ENCODE assay signal across 11 mouse cellular contexts in the genomic region with DNA sequence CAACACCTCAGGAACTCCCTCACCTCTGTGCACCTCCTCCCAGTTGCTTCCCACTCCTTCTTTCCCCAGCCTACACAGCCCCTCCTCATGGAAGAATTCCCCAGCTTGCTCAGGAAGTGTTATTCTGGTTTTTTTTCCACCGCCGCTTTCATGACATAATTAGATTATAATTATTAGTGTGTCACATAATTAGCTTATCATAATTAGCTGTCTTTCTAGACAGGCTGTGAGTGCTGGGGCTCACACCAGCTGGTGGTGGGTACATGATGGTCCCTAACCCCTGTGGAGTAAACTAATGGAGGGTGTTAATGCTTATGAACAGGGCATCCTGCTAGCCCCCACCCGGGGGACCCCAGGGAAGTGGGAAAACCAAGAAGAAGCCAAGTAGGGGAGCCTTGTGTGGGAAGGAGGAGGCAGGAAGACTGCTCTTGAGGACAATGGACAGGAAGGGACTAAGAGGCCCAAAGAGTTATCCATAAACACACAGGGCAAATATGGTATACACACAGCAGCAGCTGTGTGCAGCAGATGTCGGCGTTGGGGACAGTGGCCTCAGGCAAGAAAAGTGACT. TPM values are rescaled to one million over a fixed set of nuclear protein-coding genes. Genes with fewer than 3 reads are reported as not detected.
DNase-seq lines count a peak whose midpoint lies in the region; ATAC-seq and TF ChIP-seq lines count a peak whose summit lies in the region.
"Had no signal": no experiment of that assay in that cellular context is flagged by ENCODE, and none has a peak within 500 bp of the region (broad histone marks: within the 10 kb centered on the region; RNA-seq: fewer than 3 reads in every experiment).

No protein-coding gene starts in this region.

- H3K4me3 ChIP-seq in kidney, embryonic 16.5 days (ENCODE audit: low read length), result no peak overlapping the region
- no peak overlapping the region for H3K4me3 ChIP-seq in forebrain, postnatal 0 days (ENCODE audit: low read depth, low read length)
- no peak overlapping the region for H3K4me3 ChIP-seq in lung, embryonic 16.5 days (ENCODE audit: low read length)
- no peak overlapping the region for H3K4me3 ChIP-seq in stomach, embryonic 14.5 days (ENCODE audit: low read depth, low read length)

- H3K4me2 ChIP-seq in kidney, embryonic 16.5 days (replicated peaks; ENCODE audit: low read depth, low read length), result no peak overlapping the region
- no peak overlapping the region for H3K4me2 ChIP-seq in forebrain, postnatal 0 days (ENCODE audit: low read depth)
- H3K4me2 ChIP-seq in lung, embryonic 16.5 days (ENCODE audit: low read depth, low read length), result no peak overlapping the region
- no peak overlapping the region for H3K4me2 ChIP-seq in stomach, embryonic 14.5 days (replicated peaks; ENCODE audit: low read depth, low read length)

- H3K9me3 ChIP-seq in kidney, embryonic 16.5 days (ENCODE audit: low read length), result no peaks in the 10 kb centered on the region
- no peaks in the 10 kb centered on the region for H3K9me3 ChIP-seq in forebrain, postnatal 0 days (ENCODE audit: low read length)
- H3K9me3 ChIP-seq in lung, embryonic 16.5 days (ENCODE audit: control insufficient read depth, low read length), result no peaks in the 10 kb centered on the region
- no peaks in the 10 kb centered on the region for H3K9me3 ChIP-seq in stomach, embryonic 14.5 days (ENCODE audit: control insufficient read depth, low read depth, low read length)
- H3K9me3 ChIP-seq: G1E had no signal

- no peak overlapping the region for H3K9ac ChIP-seq in kidney, embryonic 16.5 days (replicated peaks; ENCODE audit: low read length)
- no peak overlapping the region for H3K9ac ChIP-seq in forebrain, postnatal 0 days
- no peak overlapping the region for H3K9ac ChIP-seq in lung, embryonic 16.5 days (ENCODE audit: low read length)
- H3K9ac ChIP-seq in stomach, embryonic 14.5 days (replicated peaks; ENCODE audit: low read depth, low read length), result no peak overlapping the region
- H3K9ac ChIP-seq: liver, embryonic 14.5 days had no signal

- peak; percentile 58; the same call in 1 of the 2 replicates for ATAC-seq in kidney, embryonic 16.5 days (ENCODE audit: low FRiP score, low TSS enrichment)
- peak; percentile 66 for ATAC-seq in forebrain, postnatal 0 days
- ATAC-seq in lung, embryonic 16.5 days (ENCODE audit: low read depth), result peak; percentile 89
- ATAC-seq in stomach, embryonic 14.5 days (ENCODE audit: insufficient number of reproducible peaks, insufficient read depth, low FRiP score, low read depth), result 0 out of 2 replicates have a peak, but pooled peaks have one; percentile 24
- no peak for ATAC-seq in granulocyte monocyte progenitor cell, adult 5-6 weeks (replicated peaks; ENCODE audit: poor library complexity, severe bottlenecking)

- peaks cover 5% of the 10 kb centered on the region; the same call in 1 of the 2 replicates for H3K4me1 ChIP-seq in kidney, embryonic 16.5 days (ENCODE audit: insufficient read depth, low read length)
- H3K4me1 ChIP-seq in forebrain, postnatal 0 days (ENCODE audit: insufficient read depth), result no peaks in the 10 kb centered on the region
- H3K4me1 ChIP-seq in lung, embryonic 16.5 days (replicated peaks; ENCODE audit: control insufficient read depth, insufficient read depth, low read length), result peaks cover 14% of the 10 kb centered on the region
- peaks cover 4% of the 10 kb centered on the region; the same call in 1 of the 2 replicates for H3K4me1 ChIP-seq in stomach, embryonic 14.5 days (ENCODE audit: control insufficient read depth, insufficient read depth, low read length)

- no peaks in the 10 kb centered on the region for H3K27me3 ChIP-seq in kidney, embryonic 16.5 days (ENCODE audit: insufficient read depth, low read length)
- H3K27me3 ChIP-seq in forebrain, postnatal 0 days (ENCODE audit: insufficient read depth, low read length), result no peaks in the 10 kb centered on the region
- no peaks in the 10 kb centered on the region for H3K27me3 ChIP-seq in lung, embryonic 16.5 days (ENCODE audit: control insufficient read depth, insufficient read depth, low read depth, low read length)
- no peaks in the 10 kb centered on the region for H3K27me3 ChIP-seq in stomach, embryonic 14.5 days (ENCODE audit: control insufficient read depth, insufficient read depth, low read length)

- no peak for TF ChIP-seq CTCF in forebrain, postnatal 0 days (IDR thresholded peaks at IDR 0.05; ENCODE audit: low read depth)

- no peak for DNase-seq in kidney, postnatal 36 days
- peak; percentile 25 for DNase-seq in forebrain, postnatal 0 days
- DNase-seq in natural killer cell, adult 2 months (ENCODE audit: low spot score in 2 of 2), result no peak
- DNase-seq: kidney, adult 8-10 months; right cerebral cortex, postnatal 14 days had no signal

- no peaks in the 10 kb centered on the region for H3K36me3 ChIP-seq in kidney, embryonic 16.5 days (ENCODE audit: insufficient read depth, low read length)
- H3K36me3 ChIP-seq in forebrain, postnatal 0 days (ENCODE audit: insufficient read depth), result no peaks in the 10 kb centered on the region
- H3K36me3 ChIP-seq in lung, embryonic 16.5 days (ENCODE audit: control insufficient read depth, insufficient read depth, low read length), result no peaks in the 10 kb centered on the region
- H3K36me3 ChIP-seq in stomach, embryonic 14.5 days (ENCODE audit: control insufficient read depth, insufficient read depth, low read length), result no peaks in the 10 kb centered on the region
- H3K36me3 ChIP-seq: G1E had no signal

- WGBS in kidney, embryonic 16.5 days, result 50% methylated on average over 5 of the region's 5 CpGs
- 49% methylated on average over 5 of the region's 5 CpGs for WGBS in forebrain, postnatal 0 days
- 23% methylated on average over 5 of the region's 5 CpGs for WGBS in lung, embryonic 16.5 days
- 38% methylated on average over 5 of the region's 5 CpGs for WGBS in stomach, embryonic 14.5 days

- H3K27ac ChIP-seq in kidney, embryonic 16.5 days (ENCODE audit: low read length), result 0 out of 2 replicates have a peak overlapping the region, but pooled peaks have one; percentile 20
- H3K27ac ChIP-seq in forebrain, postnatal 0 days (ENCODE audit: low read depth, low read length), result no peak overlapping the region
- H3K27ac ChIP-seq in lung, embryonic 16.5 days (ENCODE audit: low read length), result peak overlapping the region; percentile 82
- peak overlapping the region; percentile 21; the same call in 1 of the 2 replicates for H3K27ac ChIP-seq in stomach, embryonic 14.5 days (ENCODE audit: low read length)
- H3K27ac ChIP-seq: liver, embryonic 14.5 days had no signal

RNA-seq across cellular contexts. Expression of a gene that starts 38.2 kb away (rescaled TPM):
- polyA plus RNA-seq in kidney, embryonic 16.5 days (2015; fragmentation: Nextera tagmentation; extraction: Ambion mirVana), result 0.19 and 0.35 TPM in 2 replicates
- 3.0 and 5.6 TPM in 2 replicates for total RNA-seq in forebrain, postnatal 0 days (2014; rRNA removed)
- polyA plus RNA-seq in forebrain, postnatal 0 days (2015; fragmentation: Nextera tagmentation; extraction: Ambion mirVana), result 1.4 and 2.4 TPM in 2 replicates
- 3.1 and 4.3 TPM in 2 replicates for polyA plus RNA-seq in lung, embryonic 16.5 days (2015; fragmentation: Nextera tagmentation; extraction: Ambion mirVana)
- 0.26 and 0.41 TPM in 2 replicates for polyA plus RNA-seq in stomach, embryonic 14.5 days (2014; fragmentation: Nextera tagmentation; extraction: Ambion mirVana)
- not detected in 2 replicates for total RNA-seq in granulocyte monocyte progenitor cell, adult 5-6 weeks (2014; fragmentation: Nextera tagmentation)
- total RNA-seq in granulocyte monocyte progenitor cell, adult 5-6 weeks (2017), result not detected in 2 replicates
- polyA plus RNA-seq: G1E had no signal
